Mouse (Mus musculus) spleen, adult 2 months (tissue): ENCODE results near the gene Spata31d1b. TPM values are rescaled to one million over a fixed set of nuclear protein-coding genes. Genes with fewer than 3 reads are reported as not detected.

Experiments
- DNase-seq, 2 experiments: peaks; one replicate each; pipeline versions ENCODE4 v3.0.0 to v3.0.0-alpha.2; 2012 to 2021; ENCODE audit warnings: low spot score in 2 of 2, low read depth in 1 of 2
- H3K27ac ChIP-seq: fragments of 200-500 bp; 2 replicates; pipeline ENCODE4 v1.5.1; 2012; ENCODE audit warnings: low read length, inconsistent platforms; ENCODE audit not compliant: insufficient read depth
- H3K27me3 ChIP-seq: fragments of 200-500 bp; 2 replicates; pipeline ENCODE4 v1.6.1; 2012; ENCODE audit warnings: mild to moderate bottlenecking, moderate library complexity, low read length, inconsistent platforms; ENCODE audit not compliant: control insufficient read depth, insufficient read depth
- H3K36me3 ChIP-seq: fragments of 200-500 bp; 2 replicates; pipeline ENCODE4 v1.6.1; 2012; ENCODE audit warnings: mild to moderate bottlenecking, low read length, inconsistent platforms; ENCODE audit not compliant: control insufficient read depth, insufficient read depth
- H3K4me1 ChIP-seq: fragments of 200-500 bp; 2 replicates; pipeline ENCODE4 v1.6.1; 2011; ENCODE audit warnings: inconsistent platforms; ENCODE audit not compliant: control insufficient read depth, insufficient read depth, insufficient read length
- H3K4me3 ChIP-seq: fragments of 200-500 bp; 2 replicates; pipeline ENCODE4 v1.5.1; 2011; ENCODE audit warnings: mild to moderate bottlenecking, inconsistent platforms; ENCODE audit not compliant: insufficient read depth, insufficient read length; ENCODE audit errors: extremely low read depth
- CTCF ChIP-seq: fragments of 200-500 bp; IDR thresholded peaks from 2 replicates; pipeline ENCODE4 v1.5.1; 2011; ENCODE audit warnings: mild to moderate bottlenecking, inconsistent platforms; ENCODE audit not compliant: insufficient read depth, insufficient read length, insufficient replicate concordance; ENCODE audit errors: extremely low read depth
- POLR2A ChIP-seq: fragments of 200-500 bp; IDR thresholded peaks from 2 replicates; pipeline ENCODE4 v1.6.1; 2011; ENCODE audit warnings: low read depth, low read length, inconsistent platforms
- WGBS: fragments of 180-500 bp; shearing (Covaris S2); methylation state at CpG from one replicate; pipeline ENCODE4 v1.1.7; 2018; 5-methylcytosine and 5-hydroxymethylcytosine counted together
- polyA plus RNA-seq: library from polyadenylated mRNA; depleted of rRNA; stranded (reverse); fragments of >200 nt; gene quantifications from 2 replicates; pipeline ENCODE4 v1.2.3, GENCODE M21; 2012

The Spata31d1b gene
- polyA plus RNA-seq, 1 experiment, result not detected

DNA sequence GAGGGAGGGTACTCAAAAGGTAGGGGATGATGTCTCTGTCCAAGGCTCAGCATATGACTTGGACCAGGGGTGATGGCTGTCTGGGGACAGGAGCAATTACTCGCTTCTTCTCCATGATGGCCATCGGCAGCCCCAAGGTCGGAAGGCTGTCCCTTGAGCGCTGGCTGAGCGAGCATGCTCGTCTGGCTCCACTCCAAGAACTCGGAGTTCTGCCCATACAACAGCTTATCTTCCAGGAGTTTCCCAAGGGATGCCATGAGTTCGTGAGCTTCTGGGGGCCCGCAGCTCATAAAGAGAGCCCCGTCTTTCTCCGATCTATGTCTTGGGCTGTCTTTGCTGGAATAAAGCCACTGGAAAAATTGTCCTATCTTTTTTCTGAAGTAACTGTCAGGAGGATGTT is 29.0 kb downstream of the Spata31d1b start:
- Histone ChIP-seq H3K36me3 (no peaks in the 10 kb centered on the region), H3K27me3 (no peaks in the 10 kb centered on the region), H3K27ac (no peak overlapping the region), H3K4me1 (no peaks in the 10 kb centered on the region), H3K4me3 (no peak overlapping the region)
- no peak for TF ChIP-seq POLR2A
- no peak for TF ChIP-seq CTCF
- WGBS, result 91% methylated on average over 11 of the region's 11 CpGs
- no peak for DNase-seq

DNA sequence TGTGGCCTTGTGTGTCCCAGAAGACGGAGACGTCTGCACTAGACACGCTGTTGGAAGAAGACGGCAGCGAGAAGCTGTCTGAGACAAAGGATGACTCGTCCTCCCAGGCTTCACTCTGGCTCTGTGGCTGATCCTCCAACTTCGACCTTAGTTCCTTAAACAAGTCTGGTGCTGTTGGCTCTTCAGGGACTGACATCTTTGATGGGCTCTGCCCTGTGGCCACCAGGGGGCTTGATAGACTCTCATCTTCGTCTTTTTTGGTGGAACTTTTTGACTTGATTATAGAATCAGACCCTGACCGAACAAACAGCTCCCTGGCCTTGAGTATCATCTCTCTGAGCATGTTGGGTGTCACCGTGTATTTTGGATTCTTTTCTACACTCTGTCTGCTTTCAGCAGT is 29.6 kb downstream of the Spata31d1b start:
- no peak overlapping the region for H3K4me3 ChIP-seq
- H3K27ac ChIP-seq, result no peak overlapping the region
- H3K4me1 ChIP-seq, result no peaks in the 10 kb centered on the region
- no peaks in the 10 kb centered on the region for H3K27me3 ChIP-seq
- WGBS, result 44% methylated on average over 10 of the region's 10 CpGs
- TF ChIP-seq POLR2A, result no peak
- no peak for TF ChIP-seq CTCF
- no peak for DNase-seq
- no peaks in the 10 kb centered on the region for H3K36me3 ChIP-seq

DNA sequence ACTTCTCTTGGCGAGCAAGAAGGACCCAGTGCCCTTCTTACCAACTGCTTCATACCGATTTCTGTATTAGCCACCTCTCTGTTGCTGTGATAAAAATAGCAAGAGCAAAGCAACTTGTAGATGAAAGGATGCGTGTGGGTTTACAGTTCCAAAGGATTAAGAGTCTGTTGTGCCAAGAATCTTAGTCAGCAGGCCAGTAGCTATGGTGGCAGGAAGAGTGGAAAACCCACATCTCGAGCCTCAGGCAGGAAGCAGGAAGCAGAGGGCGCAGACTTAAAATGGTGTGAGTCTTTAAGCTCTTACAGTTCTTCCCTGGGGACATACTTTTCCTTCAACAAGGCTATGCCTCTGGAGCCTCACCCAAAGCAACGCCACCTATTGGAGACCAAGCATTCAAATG is 33.4 kb downstream of the Spata31d1b start:
- Histone ChIP-seq H3K27me3 (no peaks in the 10 kb centered on the region), H3K4me1 (no peaks in the 10 kb centered on the region), H3K4me3 (no peak overlapping the region), H3K27ac (no peak overlapping the region), H3K36me3 (no peaks in the 10 kb centered on the region)
- TF ChIP-seq CTCF (no peak), POLR2A (no peak)
- 44% methylated on average over 6 of the region's 6 CpGs for WGBS
- DNase-seq, result no peak

DNA sequence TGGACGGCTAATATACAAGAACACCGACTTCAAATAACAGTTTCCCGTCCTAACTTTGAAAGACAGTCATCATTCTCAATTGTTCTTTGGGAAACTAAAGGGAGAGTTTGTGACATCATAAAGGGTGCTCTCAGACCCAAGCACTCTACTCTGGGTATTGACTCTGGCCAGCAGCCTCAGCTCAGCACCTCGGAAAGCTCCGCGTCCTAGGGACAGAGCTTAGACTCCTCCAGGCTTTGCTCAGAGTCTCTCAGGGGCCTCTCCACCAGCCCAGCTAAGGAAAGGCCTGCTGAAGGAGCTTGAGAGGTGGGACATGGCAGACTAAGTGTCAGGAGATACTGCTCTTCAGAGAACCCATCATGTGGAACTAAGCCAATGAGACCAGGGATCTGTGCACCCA is 34.1 kb downstream of the Spata31d1b start:
- no peak for TF ChIP-seq POLR2A
- Histone ChIP-seq H3K4me3 (no peak overlapping the region), H3K4me1 (no peaks in the 10 kb centered on the region), H3K27me3 (no peaks in the 10 kb centered on the region), H3K27ac (no peak overlapping the region), H3K36me3 (no peaks in the 10 kb centered on the region)
- 97% methylated on average over 6 of the region's 6 CpGs for WGBS
- DNase-seq, result no peak

DNA sequence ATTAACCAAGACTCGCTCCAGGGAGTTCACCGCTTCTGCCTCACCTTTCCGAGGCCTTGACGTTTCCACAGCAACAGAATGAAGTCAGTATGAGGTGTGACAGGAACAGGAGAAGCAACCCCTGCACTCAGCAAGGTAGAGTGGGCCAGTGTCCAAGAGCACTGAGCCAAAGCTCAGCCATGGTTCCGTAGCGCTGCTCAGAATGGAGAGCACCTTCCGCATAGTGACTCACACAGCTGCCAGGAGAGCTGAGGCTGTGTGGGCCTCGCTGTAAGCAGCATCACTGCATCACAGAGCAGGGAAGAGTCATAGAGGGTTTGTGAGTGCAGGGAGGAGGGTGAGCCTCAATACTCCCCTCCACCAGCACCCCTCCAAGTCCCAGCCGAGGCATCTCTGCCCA is 34.6 kb downstream of the Spata31d1b start, which contains the start of gene 1700014D04Rik:
Gene 1700014D04Rik, minus strand, starts transcription at position 42 of the 400 bp plus-strand sequence.
- Histone ChIP-seq H3K4me3 (no peak within 1 kb of the TSS), H3K36me3 (no peaks in the 10 kb centered on the region), H3K27ac (no peak within 1 kb of the TSS), H3K27me3 (no peaks in the 10 kb centered on the region), H3K4me1 (no peaks in the 10 kb centered on the region)
- TF ChIP-seq CTCF, result no peak
- no peak for TF ChIP-seq POLR2A
- 95% methylated on average over 9 of the region's 9 CpGs for WGBS
- no peak for DNase-seq

DNA sequence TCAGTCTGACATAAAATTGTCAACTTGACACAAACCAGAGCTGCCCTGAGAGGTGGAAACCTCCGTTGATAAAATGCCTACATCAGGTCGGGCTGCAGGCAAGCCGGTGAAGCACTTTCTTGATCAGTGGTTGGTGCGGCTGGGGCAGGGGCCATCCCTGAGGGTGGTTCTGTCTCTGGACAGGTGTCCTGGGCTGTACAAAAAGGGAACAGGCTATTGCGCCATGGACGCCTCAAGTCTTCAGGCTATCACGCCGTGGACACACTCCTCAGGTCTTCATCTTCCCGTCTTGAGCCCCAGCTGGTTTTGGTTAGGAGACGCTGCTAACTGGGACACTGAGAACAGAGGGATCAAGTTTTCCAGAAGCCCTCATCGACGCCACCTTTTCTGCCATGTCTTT is 38.2 kb downstream of the Spata31d1b start:
- H3K4me1 ChIP-seq, result no peaks in the 10 kb centered on the region
- peaks cover 6% of the 10 kb centered on the region for H3K36me3 ChIP-seq
- TF ChIP-seq CTCF, result no peak
- TF ChIP-seq POLR2A, result no peak
- no peak overlapping the region for H3K27ac ChIP-seq
- no peak for DNase-seq
- 86% methylated on average over 12 of the region's 12 CpGs for WGBS
- H3K27me3 ChIP-seq, result no peaks in the 10 kb centered on the region
- no peak overlapping the region for H3K4me3 ChIP-seq

DNA sequence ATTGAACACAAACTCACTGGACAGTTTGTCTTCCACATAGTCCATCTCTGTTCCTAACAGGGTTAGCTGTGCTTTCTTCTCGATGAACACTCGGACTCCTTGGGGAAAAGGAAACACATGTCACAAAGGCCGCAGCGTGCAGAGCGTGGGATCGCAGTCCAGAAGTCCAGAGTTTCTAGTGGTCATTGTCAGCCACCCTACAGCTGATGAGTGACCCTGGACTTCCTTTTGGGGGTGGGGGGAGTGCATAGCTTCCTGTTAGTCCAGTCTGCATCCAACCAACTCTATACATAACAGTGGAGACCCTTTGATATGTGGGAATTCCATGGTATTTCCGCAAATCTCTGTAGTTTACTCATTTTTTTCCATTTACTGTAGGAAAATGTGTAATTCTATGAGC is 44.8 kb downstream of the Spata31d1b start:
- Histone ChIP-seq H3K4me1 (no peaks in the 10 kb centered on the region), H3K27ac (no peak overlapping the region), H3K27me3 (no peaks in the 10 kb centered on the region), H3K4me3 (no peak overlapping the region), H3K36me3 (peaks cover 21% of the 10 kb centered on the region)
- WGBS, result 92% methylated on average over 7 of the region's 7 CpGs
- DNase-seq, result no peak
- TF ChIP-seq CTCF, result no peak
- TF ChIP-seq POLR2A, result no peak
